Mouse (Mus musculus) G1E (cell line): ENCODE data around the gene Psmd12. TPM values are rescaled to one million over a fixed set of nuclear protein-coding genes. Genes with fewer than 3 reads are reported as not detected.
A peak's percentile ranks its signal among the peaks of the same experiment; 100 is the strongest.

Experiments used
- ATAC-seq: 2 replicates; pipeline ENCODE4 v1.8.0; 2016; ENCODE audit warnings: mild to moderate bottlenecking; ENCODE audit not compliant: insufficient number of reproducible peaks, poor library complexity, low FRiP score, severe bottlenecking; ENCODE audit errors: extremely low read depth
- DNase-seq: peaks from one replicate; pipeline ENCODE4 v3.0.0; 2012; ENCODE audit warnings: low spot score
- H3K27me3 ChIP-seq: 2 replicates; pipeline ENCODE4 v1.6.1; 2012; ENCODE audit warnings: mild to moderate bottlenecking, low read length, inconsistent platforms; ENCODE audit not compliant: insufficient read depth
- H3K36me3 ChIP-seq: replicated peaks from 2 replicates; pipeline ENCODE3; 2012; ENCODE audit warnings: mild to moderate bottlenecking, inconsistent platforms
- H3K4me1 ChIP-seq: 2 replicates; pipeline ENCODE4 v1.6.1; 2012; ENCODE audit warnings: low read depth, low read length, inconsistent platforms, mixed read lengths; ENCODE audit not compliant: insufficient read depth
- H3K4me3 ChIP-seq: 2 replicates; pipeline ENCODE4 v1.5.1; 2012; ENCODE audit warnings: low read depth, mild to moderate bottlenecking, inconsistent platforms, low read length, moderate library complexity, mixed read lengths
- H3K9me3 ChIP-seq: replicated peaks from 2 replicates; pipeline ENCODE4 v1.6.1; 2012; ENCODE audit warnings: inconsistent platforms
- CTCF ChIP-seq: IDR thresholded peaks from 2 replicates; pipeline ENCODE4 v1.5.1; 2012; ENCODE audit warnings: low read depth, low read length, inconsistent platforms, mixed read lengths
- GATA1 ChIP-seq: IDR thresholded peaks from 2 replicates; pipeline ENCODE4 v1.6.1; 2012; ENCODE audit warnings: borderline replicate concordance, low read length, inconsistent platforms, mixed read lengths
- GATA2 ChIP-seq: IDR thresholded peaks from 2 replicates; pipeline ENCODE4 v1.6.1; 2012; ENCODE audit warnings: low read depth, low read length, inconsistent platforms, borderline replicate concordance
- POLR2AphosphoS5 ChIP-seq: IDR thresholded peaks from 2 replicates; pipeline ENCODE4 v1.6.1; 2012; ENCODE audit warnings: low read depth, low read length, inconsistent platforms; ENCODE audit not compliant: insufficient replicate concordance
- TAL1 ChIP-seq: conservative IDR thresholded peaks from 2 replicates; pipeline ENCODE4 v1.6.1; 2012; ENCODE audit warnings: low read depth, low read length, inconsistent platforms, mixed read lengths
- polyA plus RNA-seq: library from polyadenylated mRNA; stranded (reverse); fragments of >175 nt; gene quantifications from 2 replicates; pipeline ENCODE4 v1.2.3, GENCODE M21; 2012
- total RNA-seq, 2 experiments: library from RNA; stranded (forward) in 1 of 2; stranded (reverse) in 1 of 2; fragments of 200-1000 nt in 1 of 2; fragments of >200 nt in 1 of 2; fragmentation: Nextera tagmentation in 1 of 2; gene quantifications; 2 replicates each; pipeline ENCODE4 v1.2.3; 2014 to 2017

Gene Psmd12
- total and polyA plus RNA-seq, 3 experiments: 39.1 to 121 (median 77.4) TPM

DNA sequence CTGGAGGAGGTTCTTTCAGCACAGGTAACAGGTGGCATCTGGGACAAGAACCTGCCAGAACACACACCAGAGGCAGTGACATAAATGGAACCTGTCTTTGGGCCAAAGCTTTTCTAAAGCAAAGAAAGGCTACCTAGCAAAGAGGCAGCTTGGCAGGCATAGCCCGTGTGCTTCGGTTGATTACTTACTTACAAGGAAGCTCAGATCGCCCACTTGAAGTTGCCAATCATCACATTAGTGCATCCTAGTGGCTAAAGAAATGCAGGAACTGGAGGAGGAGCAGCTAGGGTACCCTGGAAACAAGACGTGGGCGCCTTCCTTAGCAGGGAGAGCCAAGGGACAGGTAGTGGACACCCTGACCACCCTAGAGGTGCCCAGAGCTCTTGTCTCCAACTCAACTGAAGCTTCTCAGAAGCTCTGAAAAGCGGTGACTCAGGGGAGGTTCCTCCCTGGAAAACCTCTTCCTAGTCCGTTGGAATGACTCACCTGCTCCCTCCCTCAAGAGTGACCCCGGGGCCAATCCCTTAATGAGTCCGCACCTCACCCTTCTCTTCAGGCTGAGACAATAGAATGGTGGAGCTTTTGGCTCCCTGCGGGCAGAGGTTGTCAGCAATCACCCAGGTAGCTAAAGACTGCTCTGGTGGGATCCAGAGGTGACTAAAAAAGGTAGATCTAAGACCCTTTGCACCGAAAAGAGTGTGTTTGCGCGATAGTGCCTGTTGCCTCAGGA, 66.6 kb downstream of the Psmd12 start:
- no peak for ATAC-seq
- Histone ChIP-seq H3K9me3 (no peaks in the 10 kb centered on the region), H3K36me3 (peaks cover 13% of the 10 kb centered on the region), H3K4me3 (no peak overlapping the region; the same call in 1 of the 2 replicates), H3K4me1 (peaks cover 17% of the 10 kb centered on the region), H3K27me3 (peaks cover 39% of the 10 kb centered on the region)
- DNase-seq: no peak
- TF ChIP-seq TAL1 (no peak), GATA1 (no peak), POLR2AphosphoS5 (no peak), GATA2 (no peak), CTCF (no peak)

DNA sequence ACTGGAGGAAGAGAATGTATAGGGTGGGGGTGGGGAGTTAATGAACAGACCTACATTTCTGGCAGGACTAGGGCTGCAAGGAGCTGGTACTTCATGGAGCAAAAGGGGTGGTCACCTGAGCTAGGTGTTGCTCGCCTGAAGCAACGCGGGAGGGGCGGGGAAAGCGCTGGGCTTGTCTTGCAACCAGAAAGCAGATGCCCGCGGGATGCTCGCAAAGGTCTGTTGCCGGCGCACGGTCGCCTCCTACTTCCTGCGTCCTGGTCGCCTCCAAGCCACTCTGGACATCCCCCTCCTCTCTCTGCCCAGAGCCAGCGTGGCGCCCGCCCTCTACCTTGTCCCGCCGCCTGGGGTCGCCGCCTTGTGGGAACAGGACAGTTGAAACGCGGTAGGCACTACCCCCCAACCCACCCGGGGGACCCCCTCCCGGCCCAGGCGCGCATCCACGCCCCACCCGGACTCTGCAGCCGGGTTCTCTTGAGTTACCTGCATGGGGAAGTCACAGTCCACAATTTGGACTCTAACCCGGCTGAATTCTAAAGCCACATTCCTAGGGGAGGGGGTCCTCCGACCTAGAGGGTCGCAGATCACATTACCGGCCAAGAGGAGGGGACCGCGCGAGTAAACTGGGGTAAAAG, 67.5 kb downstream of the Psmd12 start:
- Histone ChIP-seq H3K4me1 (peaks cover 17% of the 10 kb centered on the region), H3K27me3 (peaks cover 39% of the 10 kb centered on the region), H3K9me3 (no peaks in the 10 kb centered on the region), H3K36me3 (peaks cover 20% of the 10 kb centered on the region), H3K4me3 (peak overlapping the region; percentile 87)
- DNase-seq (peak; percentile 38), ATAC-seq (no peak)
- TF ChIP-seq GATA2: no peak
- no peak for TF ChIP-seq CTCF
- no peak for TF ChIP-seq TAL1
- TF ChIP-seq GATA1: no peak
- no peak for TF ChIP-seq POLR2AphosphoS5

DNA sequence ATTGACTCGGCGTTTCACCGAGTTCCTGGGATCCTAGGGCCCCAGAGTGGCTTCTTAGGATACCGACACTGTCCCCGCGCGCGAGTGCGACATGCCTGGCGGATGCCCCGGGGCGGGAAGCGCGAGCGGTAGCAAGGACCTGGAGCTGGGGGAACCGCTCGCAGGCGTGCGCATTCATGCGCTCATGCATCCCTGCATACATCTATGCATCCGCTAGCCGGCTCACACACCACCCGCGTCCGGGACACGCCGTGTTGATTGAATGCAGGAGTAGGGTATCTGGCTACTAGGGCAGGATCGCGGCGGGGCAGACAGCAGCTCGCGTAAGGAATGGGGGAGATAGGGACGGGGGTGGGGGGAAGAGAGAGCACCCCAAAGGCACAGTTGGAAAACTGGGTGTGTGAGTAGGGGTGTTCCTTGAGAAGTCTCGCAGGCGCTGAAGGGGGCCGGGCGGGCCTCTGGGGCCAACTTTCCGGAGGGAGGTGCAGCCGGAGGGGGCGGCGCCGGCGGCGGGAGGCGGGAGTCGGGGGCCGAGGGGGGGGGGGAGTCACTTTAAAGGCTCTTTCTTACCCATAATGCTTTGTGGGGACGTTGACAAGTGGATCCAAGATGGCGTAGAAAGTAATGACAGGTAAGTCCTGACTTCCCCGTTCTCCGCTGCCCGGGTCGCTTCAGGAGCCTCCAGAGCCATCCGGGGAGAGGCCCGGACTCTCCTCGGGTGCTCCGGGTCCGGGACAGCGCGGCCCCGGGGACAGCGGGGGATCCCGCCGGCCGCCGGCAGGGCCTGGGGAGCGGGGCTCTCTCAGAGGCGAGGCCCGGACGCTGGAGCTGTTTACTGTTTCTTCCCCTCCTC, 68.3 kb downstream of the Psmd12 start, which contains the start of gene Helz:
Helz (plus strand) TSS at position 580 of the 853 bp plus-strand sequence.
- ATAC-seq (peak; percentile 76), DNase-seq (peak; percentile 91)
- H3K27me3 ChIP-seq: peaks cover 36% of the 10 kb centered on the region
- peaks cover 20% of the 10 kb centered on the region for H3K4me1 ChIP-seq
- H3K9me3 ChIP-seq: no peaks in the 10 kb centered on the region
- peak within 1 kb of the TSS; percentile 87 for H3K4me3 ChIP-seq
- no peak for TF ChIP-seq GATA1
- TF ChIP-seq TAL1: no peak
- TF ChIP-seq CTCF: no peak
- no peak for TF ChIP-seq POLR2AphosphoS5
- no peak for TF ChIP-seq GATA2
- H3K36me3 ChIP-seq: peaks cover 27% of the 10 kb centered on the region

DNA sequence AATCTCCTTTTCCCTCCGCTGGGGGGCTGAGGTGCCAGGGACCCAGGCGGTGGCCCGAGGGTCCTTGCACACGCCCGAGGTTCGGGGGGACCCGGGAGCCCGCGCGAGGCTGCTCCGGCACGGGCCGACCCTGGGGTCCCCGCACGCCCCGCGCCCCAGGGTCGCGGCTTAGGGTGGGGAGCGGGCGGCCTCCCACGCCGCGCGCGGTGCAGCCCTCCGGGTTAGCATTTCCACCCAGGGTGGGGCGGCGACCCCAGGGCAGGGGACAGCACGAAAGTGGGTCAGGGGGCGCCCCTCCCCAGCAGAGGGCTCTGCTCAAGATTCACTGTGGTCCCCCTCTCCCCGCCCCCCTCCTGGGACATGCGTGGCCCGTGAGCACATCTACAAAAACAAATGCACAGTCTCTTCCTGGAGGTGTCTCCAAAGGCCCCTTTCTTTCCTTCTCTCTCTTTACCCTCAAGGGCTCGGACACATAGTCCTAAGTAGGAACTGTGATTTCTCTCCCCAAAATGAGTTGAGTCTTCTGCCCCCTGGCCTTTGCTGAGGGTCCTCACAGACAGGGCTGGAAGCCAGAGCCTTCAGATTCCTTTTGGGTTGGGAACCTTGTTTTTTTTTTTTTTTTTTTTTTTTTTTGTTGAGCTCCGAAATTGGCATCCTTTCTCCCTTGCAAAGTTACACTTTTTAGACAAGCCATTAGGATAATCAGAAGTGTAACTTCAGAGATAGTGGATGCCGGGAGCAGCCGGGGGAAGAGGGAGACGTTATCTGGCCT, 69.1 kb downstream of the Psmd12 start:
- H3K9me3 ChIP-seq: no peaks in the 10 kb centered on the region
- H3K36me3 ChIP-seq: peaks cover 33% of the 10 kb centered on the region
- no peak for ATAC-seq
- H3K27me3 ChIP-seq: peaks cover 33% of the 10 kb centered on the region
- TF ChIP-seq CTCF (no peak), GATA1 (no peak)
- peak overlapping the region; percentile 87 for H3K4me3 ChIP-seq
- DNase-seq: peak; percentile 16
- H3K4me1 ChIP-seq: peaks cover 22% of the 10 kb centered on the region

Other genes starting within 250 kb of the Psmd12 start
- 53.5 and 54.8 TPM in 2 replicates for gene Pitpnc1, start 8.8 kb upstream of the Psmd12 start, total RNA-seq (2014; fragmentation: Nextera tagmentation)
- 27.9 and 31.5 TPM in 2 replicates for gene Pitpnc1, start 8.8 kb upstream of the Psmd12 start, total RNA-seq (2017)
- 9.9 and 10.1 TPM in 2 replicates for gene Pitpnc1, start 8.8 kb upstream of the Psmd12 start, polyA plus RNA-seq
- 63.5 and 92.8 TPM in 2 replicates for gene Helz, start 68.4 kb downstream of the Psmd12 start, total RNA-seq (2014; fragmentation: Nextera tagmentation)
- 21.7 and 23.8 TPM in 2 replicates for gene Helz, start 68.4 kb downstream of the Psmd12 start, total RNA-seq (2017)
- gene Helz, start 68.4 kb downstream of the Psmd12 start, polyA plus RNA-seq: 97.3 and 114 TPM in 2 replicates
- gene Cacng1, start 237.0 kb downstream of the Psmd12 start, total RNA-seq (2014; fragmentation: Nextera tagmentation): not detected in 2 replicates
- not detected in 2 replicates for gene Cacng1, start 237.0 kb downstream of the Psmd12 start, total RNA-seq (2017)
- gene Cacng1, start 237.0 kb downstream of the Psmd12 start, polyA plus RNA-seq: 0.04 TPM in 1 of 2 replicates, not detected in the other